Mouse (Mus musculus): ENCODE results near the gene Wdr19. TPM values are rescaled to one million over a fixed set of nuclear protein-coding genes. Genes with fewer than 3 reads are reported as not detected.
A peak's percentile ranks its signal among the peaks of the same experiment; 100 is the strongest.

The Wdr19 gene
- polyA plus RNA-seq, 1 experiment from 2014 or later, result 12.6 TPM

DNA sequence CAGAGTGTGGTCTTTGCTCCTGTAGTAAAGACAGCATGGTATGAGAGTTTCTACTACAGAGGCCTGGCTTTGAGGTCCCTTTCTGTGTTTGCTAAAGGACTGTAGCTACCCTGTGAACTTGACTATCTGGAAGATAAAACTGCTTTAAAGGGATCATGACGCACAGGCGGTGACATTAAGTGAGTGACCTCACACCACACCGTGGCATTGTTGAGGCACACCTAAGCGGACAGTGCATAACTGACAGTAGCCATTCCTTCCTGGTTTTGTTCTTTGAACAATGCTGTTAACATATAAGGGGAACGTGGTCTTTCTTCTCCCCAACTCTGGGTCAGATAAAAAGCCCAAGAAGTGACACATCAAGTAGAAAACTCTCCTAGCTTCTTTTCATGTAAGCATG, 24.6 kb downstream of the Wdr19 start:
- no peak overlapping the region for H3K9ac ChIP-seq (ENCODE audit: low read depth, low read length)
- H3K9me3 ChIP-seq (replicated peaks; ENCODE audit: control insufficient read depth, low read length, poor library complexity, severe bottlenecking), result no peaks in the 10 kb centered on the region
- H3K27ac ChIP-seq (ENCODE audit: low read length), result no peak overlapping the region
- ATAC-seq, result no peak
- H3K4me3 ChIP-seq (ENCODE audit: low read depth, low read length), result no peak overlapping the region
- H3K36me3 ChIP-seq (ENCODE audit: control insufficient read depth, insufficient read depth, low read length), result peaks cover 21% of the 10 kb centered on the region
- H3K27me3 ChIP-seq (ENCODE audit: control insufficient read depth, insufficient read depth, low read depth, low read length), result no peaks in the 10 kb centered on the region
- no peaks in the 10 kb centered on the region for H3K4me1 ChIP-seq (ENCODE audit: control insufficient read depth, insufficient read depth, low read length)
- 94% methylated on average over 5 of the region's 5 CpGs for WGBS
- H3K4me2 ChIP-seq (ENCODE audit: low read length), result no peak overlapping the region

- ATAC-seq, result peak; percentile 88
- no peaks in the 10 kb centered on the region for H3K9me3 ChIP-seq (replicated peaks; ENCODE audit: control insufficient read depth, low read length, poor library complexity, severe bottlenecking)
- no peak overlapping the region for H3K9ac ChIP-seq (ENCODE audit: low read depth, low read length)
- H3K36me3 ChIP-seq (ENCODE audit: control insufficient read depth, insufficient read depth, low read length), result peaks cover 16% of the 10 kb centered on the region
- no peak overlapping the region for H3K4me3 ChIP-seq (ENCODE audit: low read depth, low read length)
- peaks cover 3% of the 10 kb centered on the region; the same call in 1 of the 2 replicates for H3K4me1 ChIP-seq (ENCODE audit: control insufficient read depth, insufficient read depth, low read length)
- H3K27me3 ChIP-seq (ENCODE audit: control insufficient read depth, insufficient read depth, low read depth, low read length), result no peaks in the 10 kb centered on the region
- H3K27ac ChIP-seq (ENCODE audit: low read length), result peak overlapping the region; percentile 63; the same call in 1 of the 2 replicates
- no peak overlapping the region for H3K4me2 ChIP-seq (ENCODE audit: low read length)
- WGBS, result 61% methylated on average over 12 of the region's 12 CpGs
These were observed 31.9 kb downstream of the Wdr19 start for GRCm38 (mm10) chr5:65231289-65232003.

DNA sequence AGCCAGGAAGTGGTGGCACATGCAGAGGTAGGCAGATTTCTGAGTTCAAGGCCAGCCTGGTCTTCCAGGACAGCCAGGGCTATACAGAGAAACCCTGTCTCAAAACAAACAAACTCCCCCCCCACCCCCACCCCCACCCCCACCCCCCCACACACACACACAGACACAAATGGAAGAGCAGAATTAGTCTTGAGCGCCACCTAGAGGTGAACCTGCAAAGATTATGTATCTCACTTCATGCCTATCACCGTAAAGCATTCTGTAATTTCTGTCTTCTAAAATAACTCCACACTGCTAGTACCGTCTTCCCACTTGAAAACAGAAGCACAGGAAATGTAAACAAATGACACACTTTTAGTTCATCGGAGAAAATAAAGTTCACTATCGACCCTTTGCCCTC, 43.2 kb downstream of the Wdr19 start:
- Histone ChIP-seq H3K4me2 (ENCODE audit: low read length) (no peak overlapping the region), H3K4me1 (ENCODE audit: control insufficient read depth, insufficient read depth, low read length) (no peaks in the 10 kb centered on the region), H3K27me3 (ENCODE audit: control insufficient read depth, insufficient read depth, low read depth, low read length) (no peaks in the 10 kb centered on the region), H3K36me3 (ENCODE audit: control insufficient read depth, insufficient read depth, low read length) (no peaks in the 10 kb centered on the region; the same call in 1 of the 2 replicates), H3K27ac (ENCODE audit: low read length) (no peak overlapping the region), H3K9me3 (replicated peaks; ENCODE audit: control insufficient read depth, low read length, poor library complexity, severe bottlenecking) (no peaks in the 10 kb centered on the region), H3K4me3 (ENCODE audit: low read depth, low read length) (no peak overlapping the region), H3K9ac (ENCODE audit: low read depth, low read length) (no peak overlapping the region)
- WGBS, result 50% methylated on average over 5 of the region's 5 CpGs
- peak; percentile 25; the same call in 1 of the 2 replicates for ATAC-seq

DNA sequence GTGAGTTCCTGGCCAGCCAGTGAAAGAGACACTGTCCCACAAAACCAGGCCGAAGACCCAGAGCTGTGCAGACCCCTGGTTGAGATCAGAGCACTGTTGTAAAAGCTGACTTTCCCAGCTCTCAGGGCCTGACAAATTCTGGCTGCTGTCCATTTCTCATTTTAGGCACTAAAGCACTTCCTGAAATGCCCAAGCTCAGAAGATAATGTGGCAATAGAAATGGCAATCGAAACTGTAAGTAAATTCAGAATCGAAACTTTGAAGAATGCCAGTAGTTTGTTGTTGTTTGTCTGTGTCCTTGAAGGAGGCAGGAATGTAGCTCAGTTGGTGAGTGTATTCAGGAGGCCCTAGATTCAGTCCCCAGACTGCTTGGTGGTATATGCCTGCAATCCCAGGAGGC, 47.8 kb downstream of the Wdr19 start:
- no peaks in the 10 kb centered on the region for H3K27me3 ChIP-seq (ENCODE audit: control insufficient read depth, insufficient read depth, low read depth, low read length)
- no peak overlapping the region for H3K9ac ChIP-seq (ENCODE audit: low read depth, low read length)
- no peaks in the 10 kb centered on the region for H3K4me1 ChIP-seq (ENCODE audit: control insufficient read depth, insufficient read depth, low read length)
- H3K27ac ChIP-seq (ENCODE audit: low read length), result no peak overlapping the region
- H3K4me3 ChIP-seq (ENCODE audit: low read depth, low read length), result no peak overlapping the region
- WGBS, result 90% methylated on average over 3 of the region's 3 CpGs
- no peak for ATAC-seq
- H3K4me2 ChIP-seq (ENCODE audit: low read length), result no peak overlapping the region
- no peaks in the 10 kb centered on the region for H3K9me3 ChIP-seq (replicated peaks; ENCODE audit: control insufficient read depth, low read length, poor library complexity, severe bottlenecking)
- H3K36me3 ChIP-seq (ENCODE audit: control insufficient read depth, insufficient read depth, low read length), result peaks cover 3% of the 10 kb centered on the region

DNA sequence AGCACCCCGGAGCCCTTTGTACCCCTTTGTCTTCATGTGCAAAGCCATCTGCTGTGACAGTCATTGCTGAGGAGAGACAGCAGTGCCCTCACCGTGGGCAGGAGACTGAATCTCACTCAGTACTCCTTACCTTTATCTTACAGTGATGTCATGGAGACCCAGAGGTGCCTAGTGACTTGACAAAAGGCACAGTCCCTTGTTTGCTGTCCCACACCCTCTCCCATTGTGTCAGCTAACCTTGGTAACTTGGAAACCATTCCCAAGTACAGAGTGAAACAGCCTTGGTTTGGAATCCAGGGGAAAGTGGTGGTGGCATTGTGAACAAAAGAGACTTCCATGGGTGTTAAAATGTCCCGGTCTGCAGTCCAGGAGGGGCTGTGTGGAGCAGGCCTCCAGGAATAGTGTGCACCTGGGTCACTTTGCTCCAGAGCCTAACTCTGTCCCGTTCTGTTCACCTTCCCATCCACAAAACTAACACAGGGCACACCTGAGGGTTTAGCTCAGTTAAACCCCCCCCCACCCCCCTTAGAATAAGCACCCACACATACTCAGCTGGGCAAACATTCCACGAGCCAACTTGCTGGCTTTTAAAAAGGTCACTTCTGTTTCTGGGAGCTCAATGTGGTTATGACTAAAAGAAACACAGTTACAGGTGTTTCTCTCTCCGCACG, 50.8 kb downstream of the Wdr19 start:
- H3K4me2 ChIP-seq (ENCODE audit: low read length), result no peak overlapping the region
- H3K27ac ChIP-seq (ENCODE audit: low read length), result no peak overlapping the region
- H3K4me1 ChIP-seq (ENCODE audit: control insufficient read depth, insufficient read depth, low read length), result no peaks in the 10 kb centered on the region
- H3K9me3 ChIP-seq (replicated peaks; ENCODE audit: control insufficient read depth, low read length, poor library complexity, severe bottlenecking), result no peaks in the 10 kb centered on the region
- no peak overlapping the region for H3K9ac ChIP-seq (ENCODE audit: low read depth, low read length)
- H3K4me3 ChIP-seq (ENCODE audit: low read depth, low read length), result no peak overlapping the region
- H3K36me3 ChIP-seq (ENCODE audit: control insufficient read depth, insufficient read depth, low read length), result peaks cover 3% of the 10 kb centered on the region
- ATAC-seq, result no peak
- no peaks in the 10 kb centered on the region for H3K27me3 ChIP-seq (ENCODE audit: control insufficient read depth, insufficient read depth, low read depth, low read length)
- whole genome bisulfite sequencing, result 62% methylated on average over 7 of the region's 7 CpGs

GRCm38 (mm10) chr5:65257910-65258505, 58.5 kb downstream of the Wdr19 start:
- no peak overlapping the region for H3K4me3 ChIP-seq (ENCODE audit: low read depth, low read length)
- no peaks in the 10 kb centered on the region for H3K9me3 ChIP-seq (replicated peaks; ENCODE audit: control insufficient read depth, low read length, poor library complexity, severe bottlenecking)
- H3K4me2 ChIP-seq (ENCODE audit: low read length), result no peak overlapping the region
- H3K27ac ChIP-seq (ENCODE audit: low read length), result no peak overlapping the region
- H3K4me1 ChIP-seq (ENCODE audit: control insufficient read depth, insufficient read depth, low read length), result no peaks in the 10 kb centered on the region
- H3K36me3 ChIP-seq (ENCODE audit: control insufficient read depth, insufficient read depth, low read length), result 0 out of 2 replicates have a peak, but pooled peaks cover 2% of the 10 kb centered on the region
- H3K9ac ChIP-seq (ENCODE audit: low read depth, low read length), result no peak overlapping the region
- no peaks in the 10 kb centered on the region for H3K27me3 ChIP-seq (ENCODE audit: control insufficient read depth, insufficient read depth, low read depth, low read length)
- WGBS, result 88% methylated on average over 14 of the region's 14 CpGs
- ATAC-seq, result no peak

DNA sequence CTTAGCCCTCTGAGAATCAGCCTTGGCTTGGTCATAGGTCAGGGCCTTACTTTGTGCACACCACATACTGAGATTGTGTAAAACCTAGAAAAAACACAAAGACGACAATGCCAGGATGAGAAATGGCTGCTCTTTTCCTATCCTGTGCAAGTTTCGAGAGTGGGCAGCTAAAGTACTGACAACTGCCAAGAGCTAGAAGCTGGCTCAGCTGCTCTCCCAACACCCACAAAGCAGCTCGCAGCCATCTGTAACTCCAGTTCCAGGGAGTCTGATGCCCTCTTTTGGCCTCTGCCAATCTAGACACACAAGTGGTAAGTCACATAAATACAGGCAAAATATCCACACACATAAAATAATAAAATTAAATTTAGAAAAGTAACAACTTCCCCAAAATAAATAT, 74.5 kb downstream of the Wdr19 start:
- Histone ChIP-seq H3K27ac (ENCODE audit: low read length) (no peak overlapping the region), H3K9me3 (replicated peaks; ENCODE audit: control insufficient read depth, low read length, poor library complexity, severe bottlenecking) (no peaks in the 10 kb centered on the region), H3K4me2 (ENCODE audit: low read length) (no peak overlapping the region), H3K4me1 (ENCODE audit: control insufficient read depth, insufficient read depth, low read length) (no peaks in the 10 kb centered on the region), H3K9ac (ENCODE audit: low read depth, low read length) (no peak overlapping the region), H3K27me3 (ENCODE audit: control insufficient read depth, insufficient read depth, low read depth, low read length) (no peaks in the 10 kb centered on the region), H3K36me3 (ENCODE audit: control insufficient read depth, insufficient read depth, low read length) (no peaks in the 10 kb centered on the region), H3K4me3 (ENCODE audit: low read depth, low read length) (no peak overlapping the region)
- 88% methylated on average over 3 of the region's 3 CpGs for WGBS
- no peak for ATAC-seq

DNA sequence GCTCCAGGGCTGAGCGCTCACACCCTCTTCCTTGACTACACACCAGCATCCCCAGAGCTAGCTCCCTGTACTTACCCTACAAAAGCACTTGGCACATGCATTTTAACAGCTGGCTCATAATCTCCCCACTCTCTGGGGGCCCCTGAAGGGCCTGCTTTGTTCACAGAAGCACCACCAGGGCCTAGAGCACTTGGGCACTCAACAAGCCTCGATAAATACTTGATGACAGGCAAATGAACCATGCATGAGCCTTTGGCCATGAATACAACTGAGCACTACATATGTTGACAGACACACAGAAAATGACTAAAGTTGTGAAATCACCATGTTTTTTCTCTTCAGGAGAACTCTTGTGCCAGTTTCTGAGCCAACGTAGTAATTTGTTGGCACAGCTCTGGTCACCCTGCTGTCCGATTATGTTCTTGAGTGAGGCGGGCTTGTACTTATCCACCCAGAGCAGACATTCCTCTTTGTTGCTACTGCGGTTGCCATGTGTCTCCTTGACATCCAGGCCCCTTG, 79.7 kb downstream of the Wdr19 start:
- Histone ChIP-seq H3K27ac (ENCODE audit: low read length) (no peak overlapping the region), H3K9ac (ENCODE audit: low read depth, low read length) (no peak overlapping the region), H3K4me2 (ENCODE audit: low read length) (no peak overlapping the region), H3K4me3 (ENCODE audit: low read depth, low read length) (no peak overlapping the region), H3K4me1 (ENCODE audit: control insufficient read depth, insufficient read depth, low read length) (no peaks in the 10 kb centered on the region), H3K9me3 (replicated peaks; ENCODE audit: control insufficient read depth, low read length, poor library complexity, severe bottlenecking) (no peaks in the 10 kb centered on the region), H3K36me3 (ENCODE audit: control insufficient read depth, insufficient read depth, low read length) (peaks cover 1% of the 10 kb centered on the region), H3K27me3 (ENCODE audit: control insufficient read depth, insufficient read depth, low read depth, low read length) (no peaks in the 10 kb centered on the region)
- WGBS, result 76% methylated on average over 6 of the region's 6 CpGs
- ATAC-seq, result no peak

- peaks cover 6% of the 10 kb centered on the region for H3K36me3 ChIP-seq (ENCODE audit: control insufficient read depth, insufficient read depth, low read length)
- ATAC-seq, result no peak
- H3K4me3 ChIP-seq (ENCODE audit: low read depth, low read length), result no peak overlapping the region
- no peaks in the 10 kb centered on the region for H3K4me1 ChIP-seq (ENCODE audit: control insufficient read depth, insufficient read depth, low read length)
- H3K9me3 ChIP-seq (replicated peaks; ENCODE audit: control insufficient read depth, low read length, poor library complexity, severe bottlenecking), result no peaks in the 10 kb centered on the region
- 95% methylated on average over 3 of the region's 3 CpGs for WGBS
- no peak overlapping the region for H3K4me2 ChIP-seq (ENCODE audit: low read length)
- H3K27ac ChIP-seq (ENCODE audit: low read length), result no peak overlapping the region
- H3K9ac ChIP-seq (ENCODE audit: low read depth, low read length), result no peak overlapping the region
- H3K27me3 ChIP-seq (ENCODE audit: control insufficient read depth, insufficient read depth, low read depth, low read length), result no peaks in the 10 kb centered on the region
These were observed 81.7 kb downstream of the Wdr19 start for GRCm38 (mm10) chr5:65281216-65281615.

Measured in midbrain, embryonic 16.5 days (tissue).